Mouse (Mus musculus): ENCODE results near the gene Mnt. TPM values are rescaled to one million over a fixed set of nuclear protein-coding genes. Genes with fewer than 3 reads are reported as not detected.
"Not testable (repeated sequence)": the region's sequence is repeated elsewhere in the genome, so short reads cannot be mapped to it uniquely, and the experiment has no call there.

Gene Mnt
- total and polyA plus RNA-seq, 3 experiments: 4.6 to 117 (median 19.6) TPM

- no peak for ATAC-seq (ENCODE audit: extremely low read depth, insufficient number of reproducible peaks, low FRiP score, poor library complexity, severe bottlenecking)
- Histone ChIP-seq H3K9me3 (replicated peaks) (no peaks in the 10 kb centered on the region), H3K27me3 (ENCODE audit: insufficient read depth, low read length) (no peaks in the 10 kb centered on the region), H3K4me3 (ENCODE audit: low read depth, low read length) (no peak overlapping the region), H3K36me3 (replicated peaks) (peaks cover 81% of the 10 kb centered on the region), H3K4me1 (ENCODE audit: insufficient read depth, low read depth, low read length) (no peaks in the 10 kb centered on the region)
- TF ChIP-seq GATA2 (IDR thresholded peaks at IDR 0.05; ENCODE audit: borderline replicate concordance, low read depth, low read length): no peak
- no peak for TF ChIP-seq GATA1 (IDR thresholded peaks at IDR 0.05; ENCODE audit: borderline replicate concordance, low read length)
- no peak for TF ChIP-seq CTCF (IDR thresholded peaks at IDR 0.05; ENCODE audit: low read depth, low read length)
- no peak for TF ChIP-seq POLR2AphosphoS5 (IDR thresholded peaks at IDR 0.05; ENCODE audit: insufficient replicate concordance, low read depth, low read length)
- TF ChIP-seq TAL1 (conservative IDR thresholded peaks at IDR 0.05; ENCODE audit: low read depth, low read length): no peak
- DNase-seq (ENCODE audit: low spot score): no peak
These were observed 22.4 kb upstream of the Mnt start for GRCm38 (mm10) chr11:74808251-74808853.

- H3K9me3 ChIP-seq (replicated peaks): no peaks in the 10 kb centered on the region
- no peak for ATAC-seq (ENCODE audit: extremely low read depth, insufficient number of reproducible peaks, low FRiP score, poor library complexity, severe bottlenecking)
- peaks cover 82% of the 10 kb centered on the region for H3K36me3 ChIP-seq (replicated peaks)
- TF ChIP-seq GATA2 (IDR thresholded peaks at IDR 0.05; ENCODE audit: borderline replicate concordance, low read depth, low read length) (no peak), TAL1 (conservative IDR thresholded peaks at IDR 0.05; ENCODE audit: low read depth, low read length) (no peak), CTCF (IDR thresholded peaks at IDR 0.05; ENCODE audit: low read depth, low read length) (no peak), GATA1 (IDR thresholded peaks at IDR 0.05; ENCODE audit: borderline replicate concordance, low read length) (no peak), POLR2AphosphoS5 (IDR thresholded peaks at IDR 0.05; ENCODE audit: insufficient replicate concordance, low read depth, low read length) (no peak)
- H3K4me3 ChIP-seq (ENCODE audit: low read depth, low read length): no peak overlapping the region
- no peak for DNase-seq (ENCODE audit: low spot score)
- no peaks in the 10 kb centered on the region for H3K4me1 ChIP-seq (ENCODE audit: insufficient read depth, low read depth, low read length)
- no peaks in the 10 kb centered on the region for H3K27me3 ChIP-seq (ENCODE audit: insufficient read depth, low read length)
These were observed 20.6 kb upstream of the Mnt start for GRCm38 (mm10) chr11:74810134-74810533.

- not testable (repeated sequence) for H3K27me3 ChIP-seq (ENCODE audit: insufficient read depth, low read length); DNase-seq (ENCODE audit: low spot score); H3K4me1 ChIP-seq (ENCODE audit: insufficient read depth, low read depth, low read length); H3K4me3 ChIP-seq (ENCODE audit: low read depth, low read length); H3K9me3 ChIP-seq (replicated peaks); ATAC-seq (ENCODE audit: extremely low read depth, insufficient number of reproducible peaks, low FRiP score, poor library complexity, severe bottlenecking)
- peaks cover 76% of the 10 kb centered on the region for H3K36me3 ChIP-seq (replicated peaks)
These were observed 19.7 kb upstream of the Mnt start for GRCm38 (mm10) chr11:74811027-74811426.

GRCm38 (mm10) chr11:74811538-74811937 lies 19.2 kb upstream of the Mnt start:
- Histone ChIP-seq H3K4me1 (ENCODE audit: insufficient read depth, low read depth, low read length) (no peaks in the 10 kb centered on the region), H3K36me3 (replicated peaks) (peaks cover 76% of the 10 kb centered on the region), H3K27me3 (ENCODE audit: insufficient read depth, low read length) (no peaks in the 10 kb centered on the region), H3K4me3 (ENCODE audit: low read depth, low read length) (no peak overlapping the region), H3K9me3 (replicated peaks) (no peaks in the 10 kb centered on the region)
- no peak for DNase-seq (ENCODE audit: low spot score)
- TF ChIP-seq TAL1 (conservative IDR thresholded peaks at IDR 0.05; ENCODE audit: low read depth, low read length) (no peak), GATA2 (IDR thresholded peaks at IDR 0.05; ENCODE audit: borderline replicate concordance, low read depth, low read length) (no peak), POLR2AphosphoS5 (IDR thresholded peaks at IDR 0.05; ENCODE audit: insufficient replicate concordance, low read depth, low read length) (no peak), GATA1 (IDR thresholded peaks at IDR 0.05; ENCODE audit: borderline replicate concordance, low read length) (no peak), CTCF (IDR thresholded peaks at IDR 0.05; ENCODE audit: low read depth, low read length) (no peak)
- ATAC-seq (ENCODE audit: extremely low read depth, insufficient number of reproducible peaks, low FRiP score, poor library complexity, severe bottlenecking): no peak

GRCm38 (mm10) chr11:74815795-74816194 lies 14.9 kb upstream of the Mnt start:
- DNase-seq (ENCODE audit: low spot score) (no peak), ATAC-seq (ENCODE audit: extremely low read depth, insufficient number of reproducible peaks, low FRiP score, poor library complexity, severe bottlenecking) (no peak)
- no peak for TF ChIP-seq CTCF (IDR thresholded peaks at IDR 0.05; ENCODE audit: low read depth, low read length)
- no peak for TF ChIP-seq POLR2AphosphoS5 (IDR thresholded peaks at IDR 0.05; ENCODE audit: insufficient replicate concordance, low read depth, low read length)
- TF ChIP-seq TAL1 (conservative IDR thresholded peaks at IDR 0.05; ENCODE audit: low read depth, low read length): no peak
- no peak for TF ChIP-seq GATA2 (IDR thresholded peaks at IDR 0.05; ENCODE audit: borderline replicate concordance, low read depth, low read length)
- no peak for TF ChIP-seq GATA1 (IDR thresholded peaks at IDR 0.05; ENCODE audit: borderline replicate concordance, low read length)
- no peaks in the 10 kb centered on the region for H3K9me3 ChIP-seq (replicated peaks)
- no peaks in the 10 kb centered on the region for H3K27me3 ChIP-seq (ENCODE audit: insufficient read depth, low read length)
- no peak overlapping the region for H3K4me3 ChIP-seq (ENCODE audit: low read depth, low read length)
- peaks cover 19% of the 10 kb centered on the region; the same call in 1 of the 2 replicates for H3K4me1 ChIP-seq (ENCODE audit: insufficient read depth, low read depth, low read length)
- H3K36me3 ChIP-seq (replicated peaks): peaks cover 73% of the 10 kb centered on the region

GRCm38 (mm10) chr11:74820921-74821320 lies 9.8 kb upstream of the Mnt start:
- H3K27me3 ChIP-seq (ENCODE audit: insufficient read depth, low read length): no peaks in the 10 kb centered on the region
- TF ChIP-seq POLR2AphosphoS5 (IDR thresholded peaks at IDR 0.05; ENCODE audit: insufficient replicate concordance, low read depth, low read length) (no peak), TAL1 (conservative IDR thresholded peaks at IDR 0.05; ENCODE audit: low read depth, low read length) (no peak), GATA1 (IDR thresholded peaks at IDR 0.05; ENCODE audit: borderline replicate concordance, low read length) (no peak), CTCF (IDR thresholded peaks at IDR 0.05; ENCODE audit: low read depth, low read length) (no peak), GATA2 (IDR thresholded peaks at IDR 0.05; ENCODE audit: borderline replicate concordance, low read depth, low read length) (no peak)
- ATAC-seq (ENCODE audit: extremely low read depth, insufficient number of reproducible peaks, low FRiP score, poor library complexity, severe bottlenecking) (no peak), DNase-seq (ENCODE audit: low spot score) (no peak)
- no peak overlapping the region for H3K4me3 ChIP-seq (ENCODE audit: low read depth, low read length)
- peaks cover 81% of the 10 kb centered on the region for H3K36me3 ChIP-seq (replicated peaks)
- H3K9me3 ChIP-seq (replicated peaks): no peaks in the 10 kb centered on the region
- peaks cover 22% of the 10 kb centered on the region for H3K4me1 ChIP-seq (ENCODE audit: insufficient read depth, low read depth, low read length)

Measured in G1E (cell line).